Mouse (Mus musculus) C2C12 (cell line): ENCODE measurements around the gene Hoxd10. TPM values are rescaled to one million over a fixed set of nuclear protein-coding genes. Genes with fewer than 3 reads are reported as not detected.

ENCODE experiments used
- H3K27me3 ChIP-seq: one replicate; pipeline ENCODE4 v1.6.1; 2011; ENCODE audit not compliant: control insufficient read depth, insufficient read depth, insufficient read length
- H3K36me3 ChIP-seq: one replicate; pipeline ENCODE4 v1.6.1; 2011; ENCODE audit not compliant: control insufficient read depth, insufficient read depth
- H3K4me3 ChIP-seq: one replicate; pipeline ENCODE4 v1.5.1; 2011; ENCODE audit warnings: mild to moderate bottlenecking, control low read depth; ENCODE audit not compliant: poor library complexity, insufficient read depth, severe bottlenecking
- H3K79me2 ChIP-seq: one replicate; pipeline ENCODE4 v1.6.1; 2011; ENCODE audit not compliant: control insufficient read depth, insufficient read depth
- H3K79me3 ChIP-seq: one replicate; pipeline ENCODE4 v1.6.1; 2011; ENCODE audit warnings: low read depth, control low read depth
- H3ac ChIP-seq: one replicate; pipeline ENCODE3; 2011; ENCODE audit warnings: low read depth; ENCODE audit not compliant: control insufficient read depth, insufficient read length
- CEBPB ChIP-seq: IDR thresholded peaks from one replicate; pipeline ENCODE4 v1.6.1; 2011; ENCODE audit warnings: low read depth, mild to moderate bottlenecking, control low read depth, moderate library complexity
- CTCF ChIP-seq: IDR thresholded peaks from one replicate; pipeline ENCODE4 v1.5.1; 2011; ENCODE audit not compliant: control insufficient read depth, insufficient read depth, insufficient read length
- FOSL1 ChIP-seq: IDR thresholded peaks from one replicate; pipeline ENCODE4 v1.8.0; 2011; ENCODE audit warnings: mild to moderate bottlenecking, low read length; ENCODE audit not compliant: poor library complexity, insufficient read depth, severe bottlenecking
- MAX ChIP-seq: IDR thresholded peaks from one replicate; pipeline ENCODE4 v1.6.1; 2011; ENCODE audit warnings: mild to moderate bottlenecking, control low read depth
- MYOD1 ChIP-seq: IDR thresholded peaks from one replicate; pipeline ENCODE4 v1.6.1; 2011; ENCODE audit warnings: low read depth; ENCODE audit not compliant: control insufficient read depth, insufficient read length
- MYOG ChIP-seq: IDR thresholded peaks from one replicate; pipeline ENCODE4 v1.6.1; 2011; ENCODE audit not compliant: control insufficient read depth, insufficient read length; ENCODE audit errors: extremely low read depth
- USF1 ChIP-seq: IDR thresholded peaks from one replicate; pipeline ENCODE4 v1.6.1; 2011; ENCODE audit warnings: low read depth, mild to moderate bottlenecking, control low read depth, moderate library complexity
- polyA plus RNA-seq: library from polyadenylated mRNA; unstranded; fragments of >200 nt; fragmentation: generic; extraction: Trizol; gene quantifications from one replicate; pipeline ENCODE4 v1.2.1, GENCODE M21; 2012; ENCODE audit warnings: missing spikeins

The Hoxd10 gene
- polyA plus RNA-seq, 1 experiment: not detected

DNA sequence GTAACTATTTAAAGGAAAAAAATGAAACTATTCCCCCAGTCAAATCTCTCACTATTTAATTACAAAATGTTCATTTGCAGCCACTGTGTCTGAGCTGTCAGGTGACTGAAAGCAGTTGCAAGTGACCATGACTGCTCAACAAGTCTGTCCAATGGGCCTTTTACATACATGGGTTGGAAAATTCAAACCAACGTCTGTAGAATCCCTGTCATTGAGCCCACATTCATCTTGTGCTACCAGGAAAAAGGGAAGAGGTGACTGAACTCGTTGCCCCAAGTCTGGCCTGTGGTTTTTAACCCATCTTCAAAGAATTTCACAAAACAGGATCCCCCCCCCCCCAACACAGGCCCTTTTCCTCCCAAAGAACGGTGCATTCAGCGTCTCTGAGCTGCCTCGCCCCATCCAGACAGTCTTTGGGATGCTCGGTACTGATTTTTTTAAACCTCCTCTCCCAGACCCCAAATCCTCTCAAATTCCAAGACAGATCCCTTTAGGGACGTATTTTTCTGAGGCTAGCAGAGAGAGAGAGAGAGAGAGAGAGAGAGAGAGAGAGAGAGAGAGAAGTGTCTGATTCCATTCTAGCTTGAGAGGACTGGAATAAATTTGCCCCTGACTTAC is 4.2 kb downstream of the Hoxd10 start:
- Histone ChIP-seq H3K27me3 (peaks cover 86% of the 10 kb centered on the region), H3K79me2 (no peaks in the 10 kb centered on the region), H3K36me3 (no peaks in the 10 kb centered on the region), H3ac (no peak overlapping the region), H3K79me3 (no peaks in the 10 kb centered on the region), H3K4me3 (no peak overlapping the region)
- no peak for TF ChIP-seq MYOD1
- TF ChIP-seq MYOG: no peak
- no peak for TF ChIP-seq CTCF
- no peak for TF ChIP-seq USF1
- TF ChIP-seq CEBPB: no peak
- TF ChIP-seq FOSL1: no peak
- no peak for TF ChIP-seq MAX

- Histone ChIP-seq H3K27me3 (peaks cover 80% of the 10 kb centered on the region), H3K36me3 (no peaks in the 10 kb centered on the region), H3ac (no peak overlapping the region), H3K4me3 (no peak overlapping the region), H3K79me3 (no peaks in the 10 kb centered on the region), H3K79me2 (no peaks in the 10 kb centered on the region)
- TF ChIP-seq MAX: no peak
- no peak for TF ChIP-seq MYOD1
Observed at GRCm38 (mm10) chr2:74696442-74697335, 5.0 kb downstream of the Hoxd10 start.

- no peak within 1 kb of the TSS for H3ac ChIP-seq
- peaks cover 71% of the 10 kb centered on the region for H3K27me3 ChIP-seq
- H3K4me3 ChIP-seq: no peak within 1 kb of the TSS
- no peaks in the 10 kb centered on the region for H3K79me2 ChIP-seq
- TF ChIP-seq CTCF (no peak), MAX (no peak), MYOD1 (no peak), USF1 (no peak), CEBPB (no peak), MYOG (no peak), FOSL1 (no peak)
- no peaks in the 10 kb centered on the region for H3K79me3 ChIP-seq
- H3K36me3 ChIP-seq: no peaks in the 10 kb centered on the region
Observed at GRCm38 (mm10) chr2:74697567-74698121, 5.9 kb downstream of the Hoxd10 start, which contains the start of gene Hoxd9. Gene Hoxd9, plus strand, starts transcription at chr2:74697727.

DNA sequence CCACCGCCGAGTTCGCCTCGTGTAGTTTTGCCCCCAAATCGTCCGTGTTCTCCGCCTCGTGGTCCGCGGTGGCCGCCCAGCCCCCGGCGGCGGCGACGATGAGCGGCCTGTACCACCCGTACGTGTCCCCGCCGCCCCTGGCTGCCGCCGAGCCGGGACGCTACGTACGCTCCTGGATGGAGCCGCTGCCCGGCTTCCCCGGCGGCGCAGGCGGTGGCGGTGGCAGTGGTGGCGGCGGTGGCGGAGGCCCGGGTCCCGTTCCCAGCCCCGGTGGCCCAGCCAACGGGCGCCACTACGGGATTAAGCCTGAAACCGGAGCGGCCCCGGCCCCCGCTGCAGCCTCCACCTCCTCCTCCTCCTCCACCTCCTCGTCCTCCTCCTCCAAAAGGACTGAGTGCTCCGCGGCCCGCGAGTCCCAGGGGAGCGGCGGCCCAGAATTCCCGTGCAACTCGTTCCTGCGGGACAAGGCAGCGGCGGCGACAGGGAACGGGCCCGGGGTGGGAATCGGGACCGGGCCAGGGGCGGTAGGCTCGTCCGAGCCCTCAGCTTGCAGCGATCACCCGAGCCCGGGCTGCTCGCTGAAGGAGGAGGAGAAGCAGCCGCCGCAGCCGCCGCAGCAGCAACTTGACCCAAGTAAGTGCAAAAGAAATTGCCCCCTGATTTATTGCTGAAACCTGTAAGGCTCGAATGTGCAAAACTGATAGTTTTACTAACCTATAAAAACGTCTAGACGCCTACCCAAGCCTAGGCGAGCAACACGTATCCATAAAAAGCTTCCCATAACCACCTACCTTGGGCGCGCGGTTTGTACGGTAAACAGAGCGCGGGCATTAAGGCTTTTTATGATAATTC is 6.7 kb downstream of the Hoxd10 start:
- TF ChIP-seq USF1 (no peak), CEBPB (no peak)
- H3K79me2 ChIP-seq: no peaks in the 10 kb centered on the region
- H3K79me3 ChIP-seq: no peaks in the 10 kb centered on the region
- H3K27me3 ChIP-seq: peaks cover 63% of the 10 kb centered on the region
- no peak overlapping the region for H3K4me3 ChIP-seq
- H3ac ChIP-seq: no peak overlapping the region
- no peaks in the 10 kb centered on the region for H3K36me3 ChIP-seq

DNA sequence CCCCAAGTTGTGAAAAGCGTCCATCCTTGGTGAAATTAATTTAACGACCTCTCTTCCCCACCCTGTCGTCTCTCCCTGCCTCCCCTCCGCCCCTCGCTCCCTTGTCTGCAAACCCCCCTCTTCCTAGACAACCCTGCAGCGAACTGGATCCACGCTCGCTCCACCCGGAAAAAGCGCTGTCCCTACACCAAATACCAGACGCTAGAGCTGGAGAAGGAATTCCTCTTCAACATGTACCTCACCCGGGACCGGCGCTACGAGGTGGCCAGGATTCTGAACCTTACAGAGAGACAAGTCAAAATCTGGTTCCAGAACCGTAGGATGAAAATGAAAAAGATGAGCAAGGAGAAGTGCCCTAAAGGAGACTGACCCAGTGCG is 7.3 kb downstream of the Hoxd10 start:
- Histone ChIP-seq H3ac (no peak overlapping the region), H3K79me2 (no peaks in the 10 kb centered on the region), H3K36me3 (no peaks in the 10 kb centered on the region), H3K79me3 (no peaks in the 10 kb centered on the region), H3K4me3 (no peak overlapping the region), H3K27me3 (peaks cover 62% of the 10 kb centered on the region)
- TF ChIP-seq MAX (no peak), CTCF (no peak), MYOD1 (no peak), FOSL1 (no peak), USF1 (no peak), MYOG (no peak), CEBPB (no peak)
